Mouse (Mus musculus): Measurements from ENCODE around the gene Galnt15. TPM values are rescaled to one million over a fixed set of nuclear protein-coding genes. Genes with fewer than 3 reads are reported as not detected.
A peak's percentile ranks its signal among the peaks of the same experiment; 100 is the strongest.

Gene Galnt15
- polyA plus RNA-seq, 1 experiment from 2014 or later: 0.34 TPM

GRCm38 (mm10) chr14:32103556-32103955, 74.8 kb downstream of the Galnt15 start:
- no peaks in the 10 kb centered on the region for H3K4me1 ChIP-seq (replicated peaks; ENCODE audit: insufficient read depth, low read length)
- TF ChIP-seq CTCF (IDR thresholded peaks at IDR 0.05; ENCODE audit: low read depth): no peak
- peaks cover 19% of the 10 kb centered on the region for H3K36me3 ChIP-seq (ENCODE audit: insufficient read depth, low read length)
- no peak overlapping the region for H3K4me3 ChIP-seq (replicated peaks; ENCODE audit: low read depth, low read length)
- H3K9me3 ChIP-seq (replicated peaks; ENCODE audit: low read length): no peaks in the 10 kb centered on the region
- 86% methylated on average over 4 of the region's 4 CpGs for WGBS
- H3K9ac ChIP-seq (ENCODE audit: low read depth, low read length): no peak overlapping the region
- no peak overlapping the region for H3K4me2 ChIP-seq (ENCODE audit: low read length)
- H3K27me3 ChIP-seq (ENCODE audit: insufficient read depth, low read length): no peaks in the 10 kb centered on the region
- ATAC-seq (replicated peaks; ENCODE audit: low FRiP score, low read depth): no peak
- no peak for DNase-seq (ENCODE audit: low spot score)
- H3K27ac ChIP-seq: no peak overlapping the region

GRCm38 (mm10) chr14:32105663-32106062, 76.9 kb downstream of the Galnt15 start:
- ATAC-seq (replicated peaks; ENCODE audit: low FRiP score, low read depth) (peak; percentile 68; the same call in 1 of the 2 replicates), DNase-seq (ENCODE audit: low spot score) (no peak)
- H3K9ac ChIP-seq (ENCODE audit: low read depth, low read length): no peak overlapping the region
- no peaks in the 10 kb centered on the region for H3K9me3 ChIP-seq (replicated peaks; ENCODE audit: low read length)
- H3K27ac ChIP-seq: peak overlapping the region; percentile 36; the same call in 1 of the 2 replicates
- H3K4me2 ChIP-seq (ENCODE audit: low read length): no peak overlapping the region
- no peak for TF ChIP-seq CTCF (IDR thresholded peaks at IDR 0.05; ENCODE audit: low read depth)
- 48% methylated on average over 7 of the region's 7 CpGs for WGBS
- H3K4me1 ChIP-seq (replicated peaks; ENCODE audit: insufficient read depth, low read length): no peaks in the 10 kb centered on the region
- no peaks in the 10 kb centered on the region for H3K27me3 ChIP-seq (ENCODE audit: insufficient read depth, low read length)
- H3K36me3 ChIP-seq (ENCODE audit: insufficient read depth, low read length): no peaks in the 10 kb centered on the region; the same call in 1 of the 2 replicates
- no peak overlapping the region for H3K4me3 ChIP-seq (replicated peaks; ENCODE audit: low read depth, low read length)

DNA sequence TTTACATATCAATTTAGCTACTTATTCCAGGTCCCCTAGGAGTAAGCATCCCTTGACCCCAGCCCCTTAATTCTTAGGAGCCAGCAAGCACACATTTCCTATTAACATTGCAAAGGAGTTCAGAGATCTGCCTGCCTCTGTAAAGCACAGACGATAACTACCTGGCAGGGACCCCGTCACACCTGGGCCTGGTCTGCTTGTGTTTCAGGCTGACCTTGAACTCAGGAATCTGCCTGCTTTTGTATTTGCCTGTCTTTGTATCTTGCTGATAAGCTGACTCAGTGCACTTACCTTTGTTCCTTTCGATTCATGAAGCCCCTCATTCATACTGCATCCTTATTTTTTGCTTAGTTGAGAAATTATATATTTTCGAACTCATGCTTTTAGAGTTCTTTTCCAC, 78.1 kb downstream of the Galnt15 start:
- ATAC-seq (replicated peaks; ENCODE audit: low FRiP score, low read depth) (no peak), DNase-seq (ENCODE audit: low spot score) (no peak)
- no peaks in the 10 kb centered on the region for H3K4me1 ChIP-seq (replicated peaks; ENCODE audit: insufficient read depth, low read length)
- no peak overlapping the region for H3K4me2 ChIP-seq (ENCODE audit: low read length)
- no peak for TF ChIP-seq CTCF (IDR thresholded peaks at IDR 0.05; ENCODE audit: low read depth)
- no peak overlapping the region for H3K4me3 ChIP-seq (replicated peaks; ENCODE audit: low read depth, low read length)
- 90% methylated on average over 4 of the region's 4 CpGs for WGBS
- H3K27me3 ChIP-seq (ENCODE audit: insufficient read depth, low read length): no peaks in the 10 kb centered on the region
- H3K36me3 ChIP-seq (ENCODE audit: insufficient read depth, low read length): no peaks in the 10 kb centered on the region
- H3K9me3 ChIP-seq (replicated peaks; ENCODE audit: low read length): no peaks in the 10 kb centered on the region
- no peak overlapping the region for H3K9ac ChIP-seq (ENCODE audit: low read depth, low read length)
- no peak overlapping the region for H3K27ac ChIP-seq

Other genes starting within 250 kb of the Galnt15 start
- gene Ankrd28, start 198.3 kb upstream of the Galnt15 start, polyA plus RNA-seq (2015; fragmentation: Nextera tagmentation; extraction: Ambion mirVana): 6.5 and 6.8 TPM in 2 replicates
- 30.3 and 31.6 TPM in 2 replicates for gene Oxnad1, start 56.4 kb downstream of the Galnt15 start, polyA plus RNA-seq (2015; fragmentation: Nextera tagmentation; extraction: Ambion mirVana)
- 109 and 116 TPM in 2 replicates for gene Dph3, start 56.7 kb downstream of the Galnt15 start, polyA plus RNA-seq (2015; fragmentation: Nextera tagmentation; extraction: Ambion mirVana)
- gene Msmb, start 113.0 kb downstream of the Galnt15 start, polyA plus RNA-seq (2015; fragmentation: Nextera tagmentation; extraction: Ambion mirVana): not detected in 2 replicates
- 97.2 and 99.1 TPM in 2 replicates for gene Ncoa4, start 130.9 kb downstream of the Galnt15 start, polyA plus RNA-seq (2015; fragmentation: Nextera tagmentation; extraction: Ambion mirVana)
- gene Timm23, start 172.9 kb downstream of the Galnt15 start, polyA plus RNA-seq (2015; fragmentation: Nextera tagmentation; extraction: Ambion mirVana): 305 and 316 TPM in 2 replicates
- gene Parg, start 173.0 kb downstream of the Galnt15 start, polyA plus RNA-seq (2015; fragmentation: Nextera tagmentation; extraction: Ambion mirVana): 33.3 and 34.8 TPM in 2 replicates

Measured in kidney, postnatal 0 days (tissue).